Mouse (Mus musculus): ENCODE results near the gene Efhc1. TPM values are rescaled to one million over a fixed set of nuclear protein-coding genes. Genes with fewer than 3 reads are reported as not detected.

The Efhc1 gene
- polyA plus RNA-seq, 1 experiment, result not detected

- WGBS, result 74% methylated on average over 6 of the region's 6 CpGs
- no peak overlapping the region for H3K27ac ChIP-seq (ENCODE audit: insufficient read depth, low read depth, low read length)
- TF ChIP-seq POLR2A (IDR thresholded peaks at IDR 0.05; ENCODE audit: insufficient read depth, low read depth, low read length) (no peak), CTCF (IDR thresholded peaks at IDR 0.05; ENCODE audit: insufficient read depth, low read depth, low read length) (no peak)
Observed at GRCm38 (mm10) chr1:21035878-21036277, 84.5 kb downstream of the Efhc1 start.

GRCm38 (mm10) chr1:21037881-21038601, 86.6 kb downstream of the Efhc1 start:
- Histone ChIP-seq H3K27ac (ENCODE audit: insufficient read depth, low read depth, low read length) (no peak overlapping the region), H3K4me1 (ENCODE audit: control insufficient read depth, insufficient read depth, low read length) (no peaks in the 10 kb centered on the region), H3K4me3 (ENCODE audit: insufficient read depth, low read depth, low read length) (no peak overlapping the region)
- WGBS, result 81% methylated on average over 6 of the region's 6 CpGs
- TF ChIP-seq POLR2A (IDR thresholded peaks at IDR 0.05; ENCODE audit: insufficient read depth, low read depth, low read length) (no peak), CTCF (IDR thresholded peaks at IDR 0.05; ENCODE audit: insufficient read depth, low read depth, low read length) (no peak)

More at GRCm38 (mm10) chr1:21035878-21036277, 84.5 kb downstream of the Efhc1 start:
- Histone ChIP-seq H3K4me3 (ENCODE audit: insufficient read depth, low read depth, low read length) (no peak overlapping the region), H3K4me1 (ENCODE audit: control insufficient read depth, insufficient read depth, low read length) (no peaks in the 10 kb centered on the region)

- 64% methylated on average over 3 of the region's 3 CpGs for WGBS
Observed at GRCm38 (mm10) chr1:21039564-21039963, 88.1 kb downstream of the Efhc1 start.

GRCm38 (mm10) chr1:21040173-21040572, 88.7 kb downstream of the Efhc1 start:
- WGBS, result 87% methylated on average over 7 of the region's 7 CpGs
- TF ChIP-seq CTCF (IDR thresholded peaks at IDR 0.05; ENCODE audit: insufficient read depth, low read depth, low read length) (no peak), POLR2A (IDR thresholded peaks at IDR 0.05; ENCODE audit: insufficient read depth, low read depth, low read length) (no peak)
- no peaks in the 10 kb centered on the region for H3K4me1 ChIP-seq (ENCODE audit: control insufficient read depth, insufficient read depth, low read length)
- H3K27ac ChIP-seq (ENCODE audit: insufficient read depth, low read depth, low read length), result no peak overlapping the region
- no peak overlapping the region for H3K4me3 ChIP-seq (ENCODE audit: insufficient read depth, low read depth, low read length)

More at GRCm38 (mm10) chr1:21039564-21039963, 88.1 kb downstream of the Efhc1 start:
- Histone ChIP-seq H3K27ac (ENCODE audit: insufficient read depth, low read depth, low read length) (no peak overlapping the region), H3K4me3 (ENCODE audit: insufficient read depth, low read depth, low read length) (no peak overlapping the region), H3K4me1 (ENCODE audit: control insufficient read depth, insufficient read depth, low read length) (no peaks in the 10 kb centered on the region)
- no peak for TF ChIP-seq CTCF (IDR thresholded peaks at IDR 0.05; ENCODE audit: insufficient read depth, low read depth, low read length)
- TF ChIP-seq POLR2A (IDR thresholded peaks at IDR 0.05; ENCODE audit: insufficient read depth, low read depth, low read length), result no peak

Other genes starting within 250 kb of the Efhc1 start
- gene Il17a, start 220.7 kb upstream of the Efhc1 start, polyA plus RNA-seq (2012; ENCODE audit: insufficient read depth, insufficient read length, low replicate concordance, missing spikeins), result not detected in 2 replicates
- not detected in 2 replicates for gene Il17f, start 161.0 kb upstream of the Efhc1 start, polyA plus RNA-seq (2012; ENCODE audit: insufficient read depth, insufficient read length, low replicate concordance, missing spikeins)
- not detected in 2 replicates for gene Mcm3, start 131.3 kb upstream of the Efhc1 start, polyA plus RNA-seq (2012; ENCODE audit: insufficient read depth, insufficient read length, low replicate concordance, missing spikeins)
- gene Paqr8, start 61.0 kb upstream of the Efhc1 start, polyA plus RNA-seq (2012; ENCODE audit: insufficient read depth, insufficient read length, low replicate concordance, missing spikeins), result 133 TPM in 1 of 2 replicates, not detected in the other
- not detected in 2 replicates for gene Tram2, start 127.6 kb downstream of the Efhc1 start, polyA plus RNA-seq (2012; ENCODE audit: insufficient read depth, insufficient read length, low replicate concordance, missing spikeins)